In the genomic region with DNA sequence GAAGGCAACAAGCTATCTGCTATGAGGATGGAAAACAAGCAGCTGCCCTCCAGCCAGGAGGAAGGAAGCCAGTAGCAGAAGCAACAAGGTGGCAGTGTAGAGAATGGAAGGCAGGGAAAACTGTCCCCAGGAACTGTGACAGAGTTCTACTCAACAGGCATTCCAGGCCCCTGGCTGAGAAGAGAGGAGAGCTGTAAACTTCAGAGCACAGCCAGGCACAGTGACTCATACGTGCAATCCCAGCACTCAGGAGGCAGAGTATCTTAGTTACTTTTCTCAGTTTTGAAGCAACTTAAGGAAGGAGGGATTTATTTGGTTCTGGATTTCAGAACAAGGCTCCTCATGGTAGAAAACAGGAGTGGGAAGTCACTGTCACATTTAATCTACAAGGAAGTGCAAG, we compare ENCODE assay signal across 12 mouse cellular contexts. TPM values are rescaled to one million over a fixed set of nuclear protein-coding genes. Genes with fewer than 3 reads are reported as not detected.
DNase-seq lines count a peak whose midpoint lies in the region; TF ChIP-seq lines count a peak whose summit lies in the region.
"Had no signal": no experiment of that assay in that cellular context is flagged by ENCODE, and none has a peak within 500 bp of the region (broad histone marks: within the 10 kb centered on the region; RNA-seq: fewer than 3 reads in every experiment).

No protein-coding gene starts in this region.

- H3K27ac ChIP-seq in embryonic fibroblast, embryonic 13.5 days (ENCODE audit: insufficient read depth, low read length) = peak overlapping the region; percentile 56
- peak overlapping the region; percentile 4; the same call in 1 of the 2 replicates for H3K27ac ChIP-seq in limb, embryonic 10.5 days
- H3K27ac ChIP-seq: hindbrain, embryonic 12.5 days; liver, embryonic 14.5 days; midbrain, embryonic 15.5 days had no signal

- H3K4me1 ChIP-seq in embryonic fibroblast, embryonic 13.5 days (ENCODE audit: control insufficient read depth, insufficient read depth, low read length) = peaks cover 9% of the 10 kb centered on the region
- H3K4me1 ChIP-seq in limb, embryonic 10.5 days = peaks cover 63% of the 10 kb centered on the region

- 41% methylated on average over 1 of the region's 1 CpGs for WGBS in limb, embryonic 10.5 days

- peaks cover 19% of the 10 kb centered on the region for H3K9me3 ChIP-seq in limb, embryonic 10.5 days (replicated peaks)

- intact Hi-C loops in left cerebral cortex, postnatal 36 days (cut with DNase I) = no loop called here
- intact Hi-C loops in left cerebral cortex, postnatal 4 days (cut with DNase I) = no loop called here

- TF ChIP-seq CTCF in embryonic fibroblast, embryonic 13.5 days (IDR thresholded peaks at IDR 0.05; ENCODE audit: borderline replicate concordance, insufficient read depth, low read length) = no peak

- peak; percentile 28 to 66 for DNase-seq in frontal cortex, adult 2 months (ENCODE audit: extremely low spot score in 1 of 2, low spot score in 1 of 2)
- no peak for DNase-seq in frontal cortex, postnatal 25 days (ENCODE audit: low spot score in 2 of 2)
- DNase-seq in left cerebral cortex, postnatal 36 days (ENCODE audit: low spot score in 2 of 2) = peak; percentile 25 to 42
- no peak for DNase-seq in left cerebral cortex, postnatal 4 days
- no peak for DNase-seq in limb, embryonic 10.5 days (ENCODE audit: low spot score)
- DNase-seq in retina, embryonic 14.5 days (ENCODE audit: low spot score) = no peak
- no peak for DNase-seq in thymus, adult 18-20 months
- DNase-seq: cerebellum, postnatal 10 days had no signal

- no peak for TF ChIP-seq POLR2A in embryonic fibroblast, embryonic 13.5 days (IDR thresholded peaks at IDR 0.05; ENCODE audit: low read depth, low read length)

- H3K27me3 ChIP-seq in limb, embryonic 10.5 days (ENCODE audit: low read depth, poor library complexity, severe bottlenecking) = no peaks in the 10 kb centered on the region
- H3K27me3 ChIP-seq: hindbrain, embryonic 12.5 days; midbrain, embryonic 15.5 days had no signal

- H3K36me3 ChIP-seq in limb, embryonic 10.5 days = peaks cover 91% of the 10 kb centered on the region

- no peak overlapping the region for H3K4me3 ChIP-seq in embryonic fibroblast, embryonic 13.5 days (ENCODE audit: insufficient read depth, low read length)
- no peak overlapping the region for H3K4me3 ChIP-seq in limb, embryonic 10.5 days
- H3K4me3 ChIP-seq: hindbrain, embryonic 12.5 days; midbrain, embryonic 15.5 days had no signal

RNA-seq across cellular contexts. Expression of a gene that starts 31.5 kb away (rescaled TPM):
- polyA plus RNA-seq in frontal cortex, adult 2 months (2012; rRNA removed) = 12.7 and 14.8 TPM in 2 replicates
- 10 to 100 TPM; 27.0 to 27.7 TPM for total RNA-seq in left cerebral cortex, postnatal 36 days (2021)
- total RNA-seq in left cerebral cortex, postnatal 4 days (2021) = 10 to 100 TPM; 33.2 to 35.2 TPM
- polyA plus RNA-seq in embryonic fibroblast, embryonic 13.5 days (2011; ENCODE audit: insufficient read length, low read depth, missing spikeins) = 246 and 249 TPM in 2 replicates
- 30.3 and 35.6 TPM in 2 replicates for polyA plus RNA-seq in limb, embryonic 10.5 days (2016; fragmentation: Nextera tagmentation; extraction: Ambion mirVana)

Comparison
In these comparisons a context has a peak if more than half of its experiments do, and no peak if none do; other contexts are left out.
1. DNase-seq: peak in frontal cortex, adult 2 months (2 of 2) and left cerebral cortex, postnatal 36 days (2 of 2); none in frontal cortex, postnatal 25 days (0 of 2), left cerebral cortex, postnatal 4 days (single experiment), limb, embryonic 10.5 days (single experiment), retina, embryonic 14.5 days (single experiment) and thymus, adult 18-20 months (0 of 2).